Mouse (Mus musculus): Measurements from ENCODE around the gene Ube2l3.

Ube2l3 gene

DNA sequence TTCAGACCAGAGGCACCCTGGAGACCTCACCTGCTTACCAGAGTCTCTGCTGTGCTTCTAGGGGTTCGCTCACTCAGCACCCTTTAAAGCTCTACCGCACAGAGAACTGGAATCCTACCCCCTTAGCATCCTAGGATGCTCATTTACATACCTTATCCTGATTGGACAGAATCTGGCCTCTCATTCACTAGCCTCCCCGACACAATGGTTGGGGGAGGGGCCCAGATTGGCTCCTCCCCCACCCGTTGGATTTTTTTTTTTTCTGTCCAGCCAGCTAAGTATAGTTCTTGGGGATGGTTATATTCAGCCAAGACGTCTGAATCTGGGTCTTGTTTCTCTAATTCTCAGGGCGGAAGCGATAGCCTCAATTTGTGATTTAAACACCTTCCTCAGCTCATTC, 58.1 kb downstream of the Ube2l3 start, which contains the start of gene Ydjc:
Gene Ydjc, plus strand, starts transcription at position 283 of the 400 bp plus-strand sequence.
- Histone ChIP-seq H3K36me3 (ENCODE audit: control insufficient read depth, insufficient read depth, low read length, poor library complexity, severe bottlenecking) (no peaks in the 10 kb centered on the region), H3K27me3 (ENCODE audit: control insufficient read depth, insufficient read depth, low read length, poor library complexity, severe bottlenecking) (no peaks in the 10 kb centered on the region)
- peak; percentile 13 for DNase-seq (ENCODE audit: low read depth, low spot score)

DNA sequence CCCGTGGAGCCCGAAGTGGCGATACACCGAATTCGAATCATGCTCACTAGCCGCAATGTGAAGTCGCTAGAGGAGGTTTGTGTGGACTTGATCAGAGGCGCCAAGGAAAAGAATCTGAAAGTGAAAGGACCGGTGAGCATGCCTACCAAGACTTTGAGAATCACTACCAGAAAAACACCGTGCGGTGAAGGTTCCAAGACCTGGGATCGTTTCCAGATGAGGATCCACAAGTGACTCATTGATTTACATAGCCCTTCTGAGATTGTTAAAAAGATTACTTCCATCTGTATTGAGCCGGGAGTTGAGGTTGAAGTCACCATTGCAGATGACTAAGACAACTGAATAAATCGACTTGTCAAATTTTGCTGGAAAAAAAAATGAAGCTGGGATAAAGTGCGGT, 65.1 kb downstream of the Ube2l3 start:
- DNase-seq (ENCODE audit: low read depth, low spot score), result no peak
- no peaks in the 10 kb centered on the region for H3K27me3 ChIP-seq (ENCODE audit: control insufficient read depth, insufficient read depth, low read length, poor library complexity, severe bottlenecking)
- H3K36me3 ChIP-seq (ENCODE audit: control insufficient read depth, insufficient read depth, low read length, poor library complexity, severe bottlenecking), result no peaks in the 10 kb centered on the region

GRCm38 (mm10) chr16:17132906-17133200, 69.6 kb downstream of the Ube2l3 start:
- DNase-seq (ENCODE audit: low read depth, low spot score), result no peak

DNA sequence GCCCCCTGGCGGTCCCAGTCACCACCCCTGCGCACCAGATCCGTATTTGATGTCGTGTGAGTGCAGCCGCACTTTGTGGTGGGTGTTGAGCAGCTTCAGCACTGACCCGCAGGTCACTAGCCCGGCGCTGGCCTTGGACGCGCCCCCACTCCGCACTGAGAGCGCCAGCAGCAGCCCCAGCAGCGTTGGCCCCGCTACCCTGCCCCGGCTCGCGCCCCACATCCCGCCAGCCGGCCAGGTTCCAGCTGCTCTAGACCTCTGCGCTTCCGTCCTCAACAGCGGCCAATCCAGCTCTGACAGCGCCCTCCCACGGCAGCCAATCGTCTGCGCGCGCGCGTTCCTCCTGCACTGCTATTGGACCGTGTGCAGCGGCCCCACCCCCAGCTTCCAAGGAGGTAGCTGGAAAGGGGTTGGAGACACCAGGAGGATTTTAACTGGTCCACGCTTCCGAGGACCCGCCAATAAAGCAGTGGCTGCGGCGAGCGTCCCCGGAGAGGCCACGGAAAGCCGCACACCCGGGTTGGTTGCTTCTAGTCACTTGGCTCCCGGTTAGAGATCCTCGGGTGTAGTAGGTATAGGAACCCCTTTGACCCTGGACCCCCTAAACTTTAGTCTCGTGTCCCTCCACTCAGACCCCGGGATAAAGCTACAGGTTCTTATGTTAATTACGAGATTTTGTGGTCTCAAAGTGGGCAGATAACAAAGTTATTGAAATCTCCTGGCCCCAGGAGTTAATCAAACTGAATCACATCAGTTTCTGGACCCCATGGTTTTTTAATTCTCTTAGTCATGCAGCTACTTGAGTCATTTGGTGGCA, 70.2 kb downstream of the Ube2l3 start, which contains the start of gene Sdf2l1:
Gene Sdf2l1, minus strand, starts transcription at position 295 of the 817 bp plus-strand sequence.
- Histone ChIP-seq H3K27me3 (ENCODE audit: control insufficient read depth, insufficient read depth, low read length, poor library complexity, severe bottlenecking) (no peaks in the 10 kb centered on the region), H3K36me3 (ENCODE audit: control insufficient read depth, insufficient read depth, low read length, poor library complexity, severe bottlenecking) (no peaks in the 10 kb centered on the region)
- peak; percentile 94 for DNase-seq (ENCODE audit: low read depth, low spot score)

More at GRCm38 (mm10) chr16:17132906-17133200, 69.6 kb downstream of the Ube2l3 start:
- Histone ChIP-seq H3K36me3 (ENCODE audit: control insufficient read depth, insufficient read depth, low read length, poor library complexity, severe bottlenecking) (no peaks in the 10 kb centered on the region), H3K27me3 (ENCODE audit: control insufficient read depth, insufficient read depth, low read length, poor library complexity, severe bottlenecking) (no peaks in the 10 kb centered on the region)

- DNase-seq (ENCODE audit: low read depth, low spot score), result peak; percentile 49
- H3K36me3 ChIP-seq (ENCODE audit: control insufficient read depth, insufficient read depth, low read length, poor library complexity, severe bottlenecking), result no peaks in the 10 kb centered on the region
- H3K27me3 ChIP-seq (ENCODE audit: control insufficient read depth, insufficient read depth, low read length, poor library complexity, severe bottlenecking), result no peaks in the 10 kb centered on the region
Observed at GRCm38 (mm10) chr16:17131191-17132088, 71.0 kb downstream of the Ube2l3 start.

DNA sequence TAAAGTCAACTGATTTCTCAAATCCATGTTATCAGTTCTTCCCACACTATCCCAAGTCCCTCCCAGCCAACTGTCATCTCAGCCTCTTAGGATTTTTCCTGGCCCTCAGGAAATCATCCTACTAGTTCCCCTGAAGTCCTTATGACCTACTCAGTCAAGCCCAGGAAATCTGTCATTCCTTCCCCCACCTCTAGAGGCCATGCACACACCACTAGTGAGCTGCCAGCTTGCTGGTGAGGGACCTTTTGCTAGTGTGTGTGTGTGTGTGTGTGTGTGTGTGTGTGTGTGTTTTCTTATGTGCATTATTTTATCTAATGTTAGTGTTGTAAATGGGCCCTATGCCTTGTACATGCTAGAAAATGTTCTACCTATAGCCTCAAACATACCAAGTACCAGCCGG, 75.2 kb downstream of the Ube2l3 start:
- Histone ChIP-seq H3K27me3 (ENCODE audit: control insufficient read depth, insufficient read depth, low read length, poor library complexity, severe bottlenecking) (no peaks in the 10 kb centered on the region), H3K36me3 (ENCODE audit: control insufficient read depth, insufficient read depth, low read length, poor library complexity, severe bottlenecking) (no peaks in the 10 kb centered on the region)
- DNase-seq (ENCODE audit: low read depth, low spot score), result peak; percentile 78

GRCm38 (mm10) chr16:17124871-17125520, 77.5 kb downstream of the Ube2l3 start, which contains the start of gene 2610318N02Rik:
TSS of gene 2610318N02Rik (minus strand) at chr16:17125167.
- no peaks in the 10 kb centered on the region for H3K36me3 ChIP-seq (ENCODE audit: control insufficient read depth, insufficient read depth, low read length, poor library complexity, severe bottlenecking)
- DNase-seq (ENCODE audit: low read depth, low spot score), result peak; percentile 78

DNA sequence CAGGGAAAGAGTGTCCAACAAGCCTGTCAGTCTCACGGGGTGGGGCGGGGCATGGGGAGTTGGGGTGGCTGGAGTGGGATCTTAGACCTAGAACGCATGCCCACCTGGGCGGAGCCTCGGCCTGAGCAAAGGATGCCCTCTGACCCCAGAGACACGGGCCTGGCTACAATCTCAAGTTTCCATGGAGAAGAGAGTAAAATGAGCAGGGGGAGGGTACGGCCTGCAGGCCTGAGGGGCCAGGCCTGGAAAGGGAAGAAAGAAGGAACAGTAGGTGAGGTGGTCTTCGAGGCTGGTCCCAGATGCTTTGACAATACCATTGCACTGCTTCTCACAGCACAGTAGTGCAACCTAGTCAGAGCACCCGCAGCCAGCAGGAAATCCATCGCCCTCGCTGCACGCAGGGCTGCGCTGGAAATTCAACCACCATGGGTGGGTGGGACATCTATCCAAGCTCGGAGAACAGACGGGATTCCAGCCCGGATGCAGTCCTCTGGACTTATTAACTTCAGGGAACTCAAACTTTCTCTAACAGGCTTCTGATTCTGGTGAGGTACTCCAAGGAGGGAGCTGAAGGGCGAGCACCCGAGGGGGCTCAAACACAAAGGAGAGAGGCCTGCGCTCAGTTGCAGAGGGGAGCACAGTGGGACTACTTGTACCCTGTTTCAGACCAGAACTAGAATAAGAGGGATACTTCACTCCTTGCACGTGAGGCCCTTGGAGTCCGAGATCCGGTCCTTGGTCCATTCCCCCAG, 78.2 kb downstream of the Ube2l3 start:
- no peaks in the 10 kb centered on the region for H3K27me3 ChIP-seq (ENCODE audit: control insufficient read depth, insufficient read depth, low read length, poor library complexity, severe bottlenecking)
- no peaks in the 10 kb centered on the region for H3K36me3 ChIP-seq (ENCODE audit: control insufficient read depth, insufficient read depth, low read length, poor library complexity, severe bottlenecking)
- DNase-seq (ENCODE audit: low read depth, low spot score), result no peak

More at GRCm38 (mm10) chr16:17124871-17125520, 77.5 kb downstream of the Ube2l3 start, which contains the start of gene 2610318N02Rik:
- no peaks in the 10 kb centered on the region for H3K27me3 ChIP-seq (ENCODE audit: control insufficient read depth, insufficient read depth, low read length, poor library complexity, severe bottlenecking)

DNA sequence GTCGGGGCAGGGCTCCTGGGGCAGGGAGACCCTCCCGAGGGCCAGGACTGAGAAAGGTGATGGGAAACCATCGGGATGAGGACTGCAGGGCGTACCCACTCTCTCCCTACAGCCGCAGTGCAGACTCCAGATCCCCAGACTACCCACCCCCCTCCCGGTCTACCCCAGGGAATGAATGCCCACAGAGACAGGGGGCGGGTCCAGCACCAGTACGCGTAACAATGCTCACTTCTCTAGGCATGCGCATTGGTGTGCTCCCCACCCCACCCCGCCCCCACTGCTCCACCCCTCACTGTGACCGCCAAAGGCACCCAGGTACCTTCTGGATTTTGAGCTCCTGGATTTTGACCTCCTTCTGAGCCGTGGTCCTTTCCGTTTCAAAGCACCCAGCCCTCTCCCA, 80.9 kb downstream of the Ube2l3 start:
- DNase-seq (ENCODE audit: low read depth, low spot score), result no peak
- Histone ChIP-seq H3K36me3 (ENCODE audit: control insufficient read depth, insufficient read depth, low read length, poor library complexity, severe bottlenecking) (no peaks in the 10 kb centered on the region), H3K27me3 (ENCODE audit: control insufficient read depth, insufficient read depth, low read length, poor library complexity, severe bottlenecking) (no peaks in the 10 kb centered on the region)

- no peak for DNase-seq (ENCODE audit: low read depth, low spot score)
- H3K27me3 ChIP-seq (ENCODE audit: control insufficient read depth, insufficient read depth, low read length, poor library complexity, severe bottlenecking), result no peaks in the 10 kb centered on the region
- H3K36me3 ChIP-seq (ENCODE audit: control insufficient read depth, insufficient read depth, low read length, poor library complexity, severe bottlenecking), result no peaks in the 10 kb centered on the region
Observed at GRCm38 (mm10) chr16:17117309-17117799, 85.1 kb downstream of the Ube2l3 start.

- peak; percentile 81 for DNase-seq (ENCODE audit: low read depth, low spot score)
- no peaks in the 10 kb centered on the region for H3K27me3 ChIP-seq (ENCODE audit: control insufficient read depth, insufficient read depth, low read length, poor library complexity, severe bottlenecking)
- H3K36me3 ChIP-seq (ENCODE audit: control insufficient read depth, insufficient read depth, low read length, poor library complexity, severe bottlenecking), result peaks cover 3% of the 10 kb centered on the region; the same call in 1 of the 2 replicates
Observed at GRCm38 (mm10) chr16:17110771-17111743, 91.4 kb downstream of the Ube2l3 start, which contains the start of gene Ppil2. TSS of gene Ppil2 (minus strand) at chr16:17111257.

GRCm38 (mm10) chr16:17104600-17104999, 97.8 kb downstream of the Ube2l3 start:
- H3K27me3 ChIP-seq (ENCODE audit: control insufficient read depth, insufficient read depth, low read length, poor library complexity, severe bottlenecking), result no peaks in the 10 kb centered on the region
- DNase-seq (ENCODE audit: low read depth, low spot score), result no peak
- peaks cover 14% of the 10 kb centered on the region for H3K36me3 ChIP-seq (ENCODE audit: control insufficient read depth, insufficient read depth, low read length, poor library complexity, severe bottlenecking)

GRCm38 (mm10) chr16:17102630-17103220, 99.7 kb downstream of the Ube2l3 start:
- H3K27me3 ChIP-seq (ENCODE audit: control insufficient read depth, insufficient read depth, low read length, poor library complexity, severe bottlenecking), result no peaks in the 10 kb centered on the region
- peaks cover 14% of the 10 kb centered on the region for H3K36me3 ChIP-seq (ENCODE audit: control insufficient read depth, insufficient read depth, low read length, poor library complexity, severe bottlenecking)
- DNase-seq (ENCODE audit: low read depth, low spot score), result no peak

Data from splenic B cell, adult 2 months (primary cell).